Mouse (Mus musculus): Measurements from ENCODE around the gene Gm15097. TPM values are rescaled to one million over a fixed set of nuclear protein-coding genes. Genes with fewer than 3 reads are reported as not detected.
A peak's percentile ranks its signal among the peaks of the same experiment; 100 is the strongest.
"Not testable (repeated sequence)": the region's sequence is repeated elsewhere in the genome, so short reads cannot be mapped to it uniquely, and the experiment has no call there.

Gm15097 gene
- total RNA-seq (2022): not detected

GRCm38 (mm10) chrX:149784173-149784572 is at the start of gene Gm15097:
TSS of gene Gm15097 (plus strand) at chrX:149784473.
- DNase-seq (ENCODE audit: low spot score in 2 of 2): not testable (repeated sequence)

GRCm38 (mm10) chrX:149762853-149763252 is 21.4 kb upstream of the Gm15097 start:
- DNase-seq (ENCODE audit: low spot score in 2 of 2): peak in 1 of 2 experiments; percentile 5

GRCm38 (mm10) chrX:149811178-149811577 is 26.9 kb downstream of the Gm15097 start:
- not testable (repeated sequence) for DNase-seq (ENCODE audit: low spot score in 2 of 2)

Other genes with a start within 250 kb of the Gm15097 start
- gene Gm10439, start 189.9 kb upstream of the Gm15097 start, total RNA-seq (2022): not detected
- gene Gm15091, start 157.2 kb downstream of the Gm15097 start, total RNA-seq (2022): not detected

All from left cerebral cortex, adult 8-10 months (tissue).